ENCODE assay signal across 14 mouse cellular contexts in the genomic region with DNA sequence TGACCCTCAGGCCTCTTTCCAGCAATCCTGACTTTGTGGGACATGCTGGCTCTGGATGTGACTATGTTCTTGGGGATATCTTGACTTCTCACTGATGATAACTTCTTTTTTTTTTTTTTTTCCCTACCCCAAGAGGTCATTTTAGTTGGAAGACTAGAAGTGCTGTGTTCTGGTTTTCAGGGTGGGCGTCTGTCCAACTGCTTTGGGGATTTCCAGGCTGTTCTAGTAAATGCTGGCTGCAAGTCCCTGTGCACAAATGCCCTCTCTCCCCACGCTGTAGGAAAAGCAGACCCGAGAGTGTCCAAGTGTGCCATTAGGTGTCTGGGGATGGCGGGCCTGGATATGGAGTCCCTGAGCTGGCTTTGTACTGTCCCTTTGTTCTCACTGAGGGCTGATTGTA. TPM values are rescaled to one million over a fixed set of nuclear protein-coding genes. Genes with fewer than 3 reads are reported as not detected.
DNase-seq lines count a peak whose midpoint lies in the region; ATAC-seq and TF ChIP-seq lines count a peak whose summit lies in the region.
"Had no signal": no experiment of that assay in that cellular context is flagged by ENCODE, and none has a peak within 500 bp of the region (broad histone marks: within the 10 kb centered on the region; RNA-seq: fewer than 3 reads in every experiment).

No protein-coding gene starts in this region.

- no peak overlapping the region for H3K4me2 ChIP-seq in heart, embryonic 12.5 days
- H3K4me2 ChIP-seq in intestine, postnatal 0 days (replicated peaks; ENCODE audit: low read depth), result peak overlapping the region; percentile 88
- H3K4me2 ChIP-seq: midbrain, embryonic 13.5 days had no signal

- no peak for TF ChIP-seq POLR2A in heart, adult 2 months (IDR thresholded peaks at IDR 0.05; ENCODE audit: insufficient read depth, low read depth, low read length)

- H3K4me1 ChIP-seq in heart, adult 2 months (ENCODE audit: control insufficient read depth, insufficient read depth, low read length), result peaks cover 6% of the 10 kb centered on the region
- H3K4me1 ChIP-seq in heart, embryonic 12.5 days (replicated peaks), result peaks cover 16% of the 10 kb centered on the region
- peaks cover 19% of the 10 kb centered on the region; the same call in 1 of the 2 replicates for H3K4me1 ChIP-seq in intestine, postnatal 0 days (replicated peaks; ENCODE audit: control insufficient read depth, insufficient read depth, low read length)

- no peaks in the 10 kb centered on the region for H3K9me3 ChIP-seq in heart, embryonic 12.5 days (replicated peaks)
- H3K9me3 ChIP-seq in intestine, postnatal 0 days (ENCODE audit: control insufficient read depth), result no peaks in the 10 kb centered on the region
- H3K9me3 ChIP-seq: midbrain, embryonic 13.5 days had no signal

- peak overlapping the region; percentile 38; the same call in 1 of the 2 replicates for H3K27ac ChIP-seq in heart, adult 2 months
- H3K27ac ChIP-seq in heart, embryonic 12.5 days (ENCODE audit: poor library complexity, severe bottlenecking), result no peak overlapping the region
- no peak overlapping the region for H3K27ac ChIP-seq in intestine, postnatal 0 days (ENCODE audit: low read depth, low read length)
- H3K27ac ChIP-seq: liver, embryonic 14.5 days; midbrain, embryonic 13.5 days had no signal

- intact Hi-C loops in heart, adult 2 months (cut with DNase I), result loop anchor here (5.0 kb wide), 2 partner anchors 41 to 59 kb away; no protein-coding TSS in a partner anchor

- no peak overlapping the region; the same call in 1 of the 2 replicates for H3K4me3 ChIP-seq in heart, adult 2 months
- H3K4me3 ChIP-seq in heart, embryonic 12.5 days, result no peak overlapping the region
- H3K4me3 ChIP-seq in intestine, postnatal 0 days (ENCODE audit: low read depth, low read length), result peak overlapping the region; percentile 60
- H3K4me3 ChIP-seq: midbrain, embryonic 13.5 days had no signal

- TF ChIP-seq EP300 in heart, adult 2 months (IDR thresholded peaks at IDR 0.05; ENCODE audit: insufficient read depth, low read depth, low read length), result no peak

- no peak overlapping the region for H3K9ac ChIP-seq in heart, adult 2 months (ENCODE audit: low read depth, low read length)
- H3K9ac ChIP-seq in heart, embryonic 12.5 days, result no peak overlapping the region
- peak overlapping the region; percentile 22; the same call in 1 of the 2 replicates for H3K9ac ChIP-seq in intestine, postnatal 0 days (ENCODE audit: low read depth, low read length)
- H3K9ac ChIP-seq: liver, embryonic 14.5 days; midbrain, embryonic 13.5 days had no signal

- H3K36me3 ChIP-seq in heart, adult 2 months (ENCODE audit: control insufficient read depth, insufficient read depth, low read length), result no peaks in the 10 kb centered on the region
- H3K36me3 ChIP-seq in heart, embryonic 12.5 days, result no peaks in the 10 kb centered on the region
- H3K36me3 ChIP-seq in intestine, postnatal 0 days (ENCODE audit: control insufficient read depth, insufficient read depth), result peaks cover 28% of the 10 kb centered on the region; the same call in 1 of the 2 replicates
- H3K36me3 ChIP-seq: midbrain, embryonic 13.5 days had no signal

- no peaks in the 10 kb centered on the region for H3K79me2 ChIP-seq in heart, adult 2 months (replicated peaks; ENCODE audit: control insufficient read depth, insufficient read depth, low read length)

- peak; percentile 54 to 58 for DNase-seq in heart, adult 2 months
- peak; percentile 48 for DNase-seq in lung, postnatal 10 days
- DNase-seq in lung, postnatal 4 days, result no peak
- DNase-seq in heart, adult 9 months (ENCODE audit: low spot score in 2 of 2), result peak; percentile 37 to 61
- DNase-seq in left cerebral cortex, adult 9 months (ENCODE audit: low spot score in 2 of 2), result no peak
- DNase-seq: cerebellum, adult 2 months; gastrocnemius, postnatal 10 days; spleen, adult 18-20 months had no signal

- no peaks in the 10 kb centered on the region for H3K27me3 ChIP-seq in heart, adult 2 months (ENCODE audit: control insufficient read depth, insufficient read depth, low read length)
- H3K27me3 ChIP-seq in heart, embryonic 12.5 days (replicated peaks), result peaks cover 59% of the 10 kb centered on the region
- H3K27me3 ChIP-seq in intestine, postnatal 0 days (replicated peaks; ENCODE audit: control insufficient read depth, insufficient read depth, low read length), result no peaks in the 10 kb centered on the region

- TF ChIP-seq CTCF in heart, adult 2 months (IDR thresholded peaks at IDR 0.05), result no peak
- TF ChIP-seq CTCF in intestine, postnatal 0 days (IDR thresholded peaks at IDR 0.05; ENCODE audit: low read depth), result no peak

- WGBS in heart, adult 2 months, result 43% methylated on average over 4 of the region's 4 CpGs
- 79% methylated on average over 4 of the region's 4 CpGs for WGBS in heart, embryonic 12.5 days
- 78% methylated on average over 4 of the region's 4 CpGs for WGBS in intestine, postnatal 0 days

- no peak for ATAC-seq in heart, embryonic 12.5 days (ENCODE audit: insufficient number of reproducible peaks, low FRiP score)
- ATAC-seq in intestine, postnatal 0 days, result no peak
- ATAC-seq in erythroblast, adult 5-6 weeks (replicated peaks; ENCODE audit: low FRiP score, poor library complexity, severe bottlenecking), result no peak
- ATAC-seq: hindbrain, embryonic 16.5 days; midbrain, embryonic 13.5 days had no signal

RNA-seq across cellular contexts. Expression of gene Irf8, which starts 2.6 kb away (rescaled TPM):
- total RNA-seq in heart, adult 2 months (2021), result 1 to 10 TPM; 3.6 to 3.8 TPM
- 4.2 and 4.9 TPM in 2 replicates for polyA plus RNA-seq in heart, adult 2 months (2012; rRNA removed)
- polyA plus RNA-seq in heart, embryonic 12.5 days (2016; fragmentation: Nextera tagmentation; extraction: Ambion mirVana), result 4.9 and 5.6 TPM in 2 replicates
- 79.5 and 92.3 TPM in 2 replicates for polyA plus RNA-seq in intestine, postnatal 0 days (2015; fragmentation: Nextera tagmentation; extraction: Ambion mirVana)
- 14.6 and 17.5 TPM in 2 replicates for total RNA-seq in erythroblast, adult 5-6 weeks (2015; ENCODE audit: low replicate concordance)
- 21.6 and 24.6 TPM in 2 replicates for total RNA-seq in erythroblast, adult 5-6 weeks (2017; ENCODE audit: low replicate concordance)

Comparison
In these comparisons a context has a peak if more than half of its experiments do, and no peak if none do; other contexts are left out.
1. DNase-seq: peak in heart, adult 2 months (2 of 2), lung, postnatal 10 days (single experiment) and heart, adult 9 months (2 of 2); none in lung, postnatal 4 days (0 of 2) and left cerebral cortex, adult 9 months (0 of 2).
2. RNA of gene Irf8, which starts 2.6 kb away (polyA plus RNA-seq): 79.5 to 92.3 TPM in intestine, postnatal 0 days; 4.9 to 5.6 TPM in heart, embryonic 12.5 days and 4.2 to 4.9 TPM in heart, adult 2 months; every median in the first group is over 10 times any median in the second.